Mouse (Mus musculus) hindbrain, embryonic 14.5 days (tissue): Measurements from ENCODE around the gene Ccdc61. TPM values are rescaled to one million over a fixed set of nuclear protein-coding genes. Genes with fewer than 3 reads are reported as not detected.

Source experiments
- ATAC-seq: fragments of 200-750 bp; cut with Nextera tagmentation; 2 replicates; pipeline ENCODE4 v1.8.0; 2017; ENCODE audit warnings: moderate number of reproducible peaks, mild to moderate bottlenecking, moderate TSS enrichment, moderate library complexity; ENCODE audit not compliant: low FRiP score
- DNase-seq: peaks from one replicate; pipeline ENCODE4 v3.0.0-alpha.2; 2015; ENCODE audit warnings: low spot score
- H3K27ac ChIP-seq: fragments of 300-500 bp; sonication (generic); 2 replicates; pipeline ENCODE4 v1.5.1; 2014; ENCODE audit warnings: mild to moderate bottlenecking, moderate library complexity
- H3K27me3 ChIP-seq: fragments of 300-500 bp; sonication (generic); 2 replicates; pipeline ENCODE4 v1.6.1; 2014; ENCODE audit warnings: mild to moderate bottlenecking, low read length, mixed read lengths; ENCODE audit not compliant: control insufficient read depth, insufficient read depth
- H3K36me3 ChIP-seq: fragments of 300-500 bp; sonication (generic); replicated peaks from 2 replicates; pipeline ENCODE4 v1.6.1; 2014; ENCODE audit not compliant: control insufficient read depth, insufficient read depth
- H3K4me1 ChIP-seq: fragments of 300-500 bp; sonication (generic); replicated peaks from 2 replicates; pipeline ENCODE4 v1.6.1; 2014; ENCODE audit warnings: antibody characterized with exemption, low read length, mixed read lengths; ENCODE audit not compliant: control insufficient read depth, insufficient read depth
- H3K4me2 ChIP-seq: fragments of 300-500 bp; sonication (generic); replicated peaks from 2 replicates; pipeline ENCODE4 v1.6.1; 2014; ENCODE audit warnings: mild to moderate bottlenecking, moderate library complexity
- H3K4me3 ChIP-seq: fragments of 300-500 bp; sonication (generic); replicated peaks from 2 replicates; pipeline ENCODE4 v1.5.1; 2014; ENCODE audit warnings: mild to moderate bottlenecking, low read length
- H3K9ac ChIP-seq: fragments of 300-500 bp; sonication (generic); 2 replicates; pipeline ENCODE4 v1.6.1; 2014
- H3K9me3 ChIP-seq: fragments of 300-500 bp; sonication (generic); 2 replicates; pipeline ENCODE4 v1.6.1; 2016; ENCODE audit warnings: low read length; ENCODE audit not compliant: control insufficient read depth
- WGBS: fragments of 180-500 bp; shearing (Covaris S2); extraction: QIAGEN DNeasy Blood & Tissue Kit; methylation state at CpG from one replicate; pipeline ENCODE4 v1.1.7; 2014; 5-methylcytosine and 5-hydroxymethylcytosine counted together
- polyA plus RNA-seq: library from polyadenylated mRNA; unstranded; fragments of >200 nt; fragmentation: Nextera tagmentation; extraction: Ambion mirVana; gene quantifications from 2 replicates; pipeline ENCODE4 v1.2.1, GENCODE M21; 2014

The Ccdc61 gene
- polyA plus RNA-seq, 1 experiment from 2014 or later, result 23.9 TPM

DNA sequence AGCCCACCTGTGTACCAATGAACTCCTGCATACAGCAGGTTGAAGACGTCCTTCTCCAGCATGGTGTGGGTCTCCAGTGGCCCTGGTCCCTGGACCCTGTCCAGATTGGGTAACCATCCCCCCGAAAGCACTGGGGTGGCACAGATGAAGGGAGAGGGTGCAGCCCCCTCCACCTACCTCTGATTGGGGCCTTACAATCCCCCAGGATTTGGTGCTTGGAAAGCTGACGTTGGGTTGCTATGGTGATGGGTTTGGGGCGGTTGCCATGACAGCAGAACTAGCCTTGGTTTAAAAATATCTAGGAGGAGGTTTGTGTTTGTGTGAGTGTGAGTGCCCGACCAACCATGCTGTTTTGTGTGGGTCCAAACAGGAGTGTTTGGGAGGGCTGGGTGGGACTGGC, 12.6 kb upstream of the Ccdc61 start:
- Histone ChIP-seq H3K27me3 (no peaks in the 10 kb centered on the region), H3K4me3 (no peak overlapping the region), H3K36me3 (no peaks in the 10 kb centered on the region), H3K9ac (no peak overlapping the region), H3K4me2 (peak overlapping the region; percentile 61), H3K9me3 (no peaks in the 10 kb centered on the region), H3K4me1 (peaks cover 47% of the 10 kb centered on the region), H3K27ac (peak overlapping the region; percentile 97)
- WGBS, result 8% methylated on average over 5 of the region's 5 CpGs
- 0 out of 2 replicates have a peak, but pooled peaks have one; percentile 7 for ATAC-seq
- peak; percentile 79 for DNase-seq

DNA sequence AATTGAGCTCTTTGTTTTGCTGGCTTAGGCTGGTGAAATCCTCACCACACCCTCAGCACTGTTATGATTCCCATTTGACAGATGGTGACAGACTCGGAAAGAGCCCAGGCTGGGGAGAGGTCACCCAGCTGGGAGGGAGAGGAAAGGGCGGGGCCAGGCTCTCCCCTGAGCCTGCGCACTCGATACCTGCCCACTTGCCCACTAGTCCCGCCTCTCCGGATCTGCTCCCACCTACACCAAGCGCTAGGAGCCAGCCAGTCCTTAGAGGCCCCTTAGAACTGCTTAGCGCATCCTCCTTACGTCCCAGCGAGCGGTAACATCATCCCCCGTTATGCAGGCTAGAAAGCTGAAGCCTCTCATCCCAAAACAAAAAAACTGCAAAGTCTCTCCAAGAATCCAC, 10.9 kb upstream of the Ccdc61 start:
- no peaks in the 10 kb centered on the region for H3K27me3 ChIP-seq
- H3K4me2 ChIP-seq, result peak overlapping the region; percentile 40
- H3K27ac ChIP-seq, result peak overlapping the region; percentile 82
- H3K9ac ChIP-seq, result 0 out of 2 replicates have a peak overlapping the region, but pooled peaks have one; percentile 33
- H3K4me1 ChIP-seq, result peaks cover 40% of the 10 kb centered on the region
- no peak for DNase-seq
- H3K4me3 ChIP-seq, result no peak overlapping the region
- 1% methylated on average over 12 of the region's 12 CpGs for WGBS
- H3K9me3 ChIP-seq, result no peaks in the 10 kb centered on the region
- no peaks in the 10 kb centered on the region for H3K36me3 ChIP-seq
- ATAC-seq, result no peak

- Histone ChIP-seq H3K4me2 (no peak overlapping the region), H3K4me3 (no peak overlapping the region), H3K9me3 (no peaks in the 10 kb centered on the region), H3K4me1 (peaks cover 18% of the 10 kb centered on the region), H3K27ac (no peak overlapping the region), H3K36me3 (no peaks in the 10 kb centered on the region), H3K9ac (no peak overlapping the region), H3K27me3 (no peaks in the 10 kb centered on the region)
- 58% methylated on average over 3 of the region's 3 CpGs for WGBS
- ATAC-seq (no peak), DNase-seq (no peak)
These were observed 7.7 kb upstream of the Ccdc61 start for GRCm38 (mm10) chr7:18917931-18918330.

DNA sequence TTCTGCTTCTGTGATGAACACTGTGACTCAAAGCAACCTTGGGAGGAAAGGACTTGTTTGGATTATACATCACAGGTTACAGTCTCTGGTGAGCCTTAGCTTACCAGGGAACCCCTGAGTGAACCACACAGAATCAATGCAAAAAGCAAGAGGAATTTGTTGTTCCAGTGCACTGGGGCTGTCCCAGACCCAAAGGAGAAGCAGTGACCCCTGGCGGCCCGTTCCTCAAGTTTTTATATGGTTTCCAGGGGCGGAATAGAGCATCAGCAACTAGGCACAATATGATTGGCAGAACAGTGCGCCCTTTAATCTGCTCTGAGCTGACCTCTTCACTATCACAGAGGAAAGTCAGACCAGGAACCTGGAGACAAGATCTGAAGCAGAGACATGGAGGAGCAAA, 6.0 kb upstream of the Ccdc61 start:
- H3K36me3 ChIP-seq, result no peaks in the 10 kb centered on the region
- no peak overlapping the region for H3K9ac ChIP-seq
- H3K4me1 ChIP-seq, result peaks cover 4% of the 10 kb centered on the region; the same call in 1 of the 2 replicates
- no peak overlapping the region for H3K4me3 ChIP-seq
- no peak for ATAC-seq
- no peaks in the 10 kb centered on the region for H3K27me3 ChIP-seq
- no peaks in the 10 kb centered on the region for H3K9me3 ChIP-seq
- no peak overlapping the region for H3K4me2 ChIP-seq
- H3K27ac ChIP-seq, result no peak overlapping the region
- 66% methylated on average over 4 of the region's 4 CpGs for WGBS
- DNase-seq, result no peak

GRCm38 (mm10) chr7:18909797-18910196, 418 bp downstream of the Ccdc61 start:
- ATAC-seq (no peak; the same call in 1 of the 2 replicates), DNase-seq (no peak)
- peak overlapping the region; percentile 45 for H3K9ac ChIP-seq
- H3K9me3 ChIP-seq, result no peaks in the 10 kb centered on the region
- H3K4me3 ChIP-seq, result peak overlapping the region; percentile 52
- H3K27me3 ChIP-seq, result no peaks in the 10 kb centered on the region
- H3K36me3 ChIP-seq, result no peaks in the 10 kb centered on the region
- H3K4me1 ChIP-seq, result peaks cover 12% of the 10 kb centered on the region; the same call in 1 of the 2 replicates
- no peak overlapping the region for H3K27ac ChIP-seq
- 7% methylated on average over 17 of the region's 17 CpGs for WGBS
- H3K4me2 ChIP-seq, result peak overlapping the region; percentile 56

GRCm38 (mm10) chr7:18904971-18905370, 5.2 kb downstream of the Ccdc61 start:
- Histone ChIP-seq H3K4me2 (no peak overlapping the region), H3K36me3 (no peaks in the 10 kb centered on the region), H3K4me3 (no peak overlapping the region), H3K4me1 (peaks cover 7% of the 10 kb centered on the region; the same call in 1 of the 2 replicates), H3K9ac (no peak overlapping the region), H3K9me3 (no peaks in the 10 kb centered on the region), H3K27me3 (no peaks in the 10 kb centered on the region), H3K27ac (no peak overlapping the region)
- WGBS, result 86% methylated on average over 3 of the region's 3 CpGs
- no peak for DNase-seq
- ATAC-seq, result no peak

- Histone ChIP-seq H3K27me3 (no peaks in the 10 kb centered on the region), H3K9me3 (no peaks in the 10 kb centered on the region), H3K4me3 (no peak overlapping the region), H3K9ac (no peak overlapping the region), H3K36me3 (0 out of 2 replicates have a peak, but pooled peaks cover 4% of the 10 kb centered on the region), H3K4me1 (no peaks in the 10 kb centered on the region), H3K4me2 (no peak overlapping the region), H3K27ac (no peak overlapping the region)
- 81% methylated on average over 3 of the region's 3 CpGs for WGBS
- ATAC-seq, result no peak
- no peak for DNase-seq
These were observed 7.7 kb downstream of the Ccdc61 start for GRCm38 (mm10) chr7:18902486-18902885.

GRCm38 (mm10) chr7:18900513-18900912, 9.7 kb downstream of the Ccdc61 start:
- no peak overlapping the region for H3K27ac ChIP-seq
- no peaks in the 10 kb centered on the region for H3K27me3 ChIP-seq
- no peaks in the 10 kb centered on the region for H3K9me3 ChIP-seq
- H3K36me3 ChIP-seq, result 0 out of 2 replicates have a peak, but pooled peaks cover 4% of the 10 kb centered on the region
- no peak overlapping the region for H3K9ac ChIP-seq
- H3K4me3 ChIP-seq, result no peak overlapping the region
- H3K4me1 ChIP-seq, result no peaks in the 10 kb centered on the region
- DNase-seq (no peak), ATAC-seq (no peak)
- WGBS, result 90% methylated on average over 2 of the region's 2 CpGs
- H3K4me2 ChIP-seq, result no peak overlapping the region

DNA sequence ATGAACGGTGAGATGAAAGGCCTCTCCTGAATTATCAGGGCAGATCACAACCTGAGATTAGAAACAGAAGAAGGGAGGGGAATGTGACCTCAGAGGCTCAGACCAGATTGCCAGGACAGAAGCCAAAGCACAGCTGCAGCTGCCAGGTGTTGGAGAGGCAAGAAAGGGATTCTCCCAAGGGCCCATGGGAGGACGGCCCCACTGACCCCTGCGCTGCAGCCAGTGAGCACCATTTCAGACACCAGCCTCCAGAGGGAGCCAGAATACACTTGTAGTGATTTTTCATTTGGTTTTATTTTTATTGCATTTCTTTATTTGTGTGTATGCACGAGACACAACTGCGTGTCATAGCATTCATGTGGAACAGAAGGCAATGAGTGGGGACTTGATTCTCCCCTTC, 13.7 kb downstream of the Ccdc61 start:
- no peaks in the 10 kb centered on the region for H3K9me3 ChIP-seq
- ATAC-seq (no peak), DNase-seq (peak; percentile 70)
- H3K27me3 ChIP-seq, result no peaks in the 10 kb centered on the region
- no peak overlapping the region for H3K4me2 ChIP-seq
- no peak overlapping the region for H3K27ac ChIP-seq
- H3K4me1 ChIP-seq, result peaks cover 14% of the 10 kb centered on the region
- 0 out of 2 replicates have a peak, but pooled peaks cover 4% of the 10 kb centered on the region for H3K36me3 ChIP-seq
- no peak overlapping the region for H3K9ac ChIP-seq
- H3K4me3 ChIP-seq, result no peak overlapping the region
- 34% methylated on average over 5 of the region's 5 CpGs for WGBS
